Mouse (Mus musculus): ENCODE measurements around the gene Disp3. TPM values are rescaled to one million over a fixed set of nuclear protein-coding genes. Genes with fewer than 3 reads are reported as not detected.

Gene Disp3
- total RNA-seq (2021) = 10 to 100 TPM; 37.5 to 39.4 TPM

DNA sequence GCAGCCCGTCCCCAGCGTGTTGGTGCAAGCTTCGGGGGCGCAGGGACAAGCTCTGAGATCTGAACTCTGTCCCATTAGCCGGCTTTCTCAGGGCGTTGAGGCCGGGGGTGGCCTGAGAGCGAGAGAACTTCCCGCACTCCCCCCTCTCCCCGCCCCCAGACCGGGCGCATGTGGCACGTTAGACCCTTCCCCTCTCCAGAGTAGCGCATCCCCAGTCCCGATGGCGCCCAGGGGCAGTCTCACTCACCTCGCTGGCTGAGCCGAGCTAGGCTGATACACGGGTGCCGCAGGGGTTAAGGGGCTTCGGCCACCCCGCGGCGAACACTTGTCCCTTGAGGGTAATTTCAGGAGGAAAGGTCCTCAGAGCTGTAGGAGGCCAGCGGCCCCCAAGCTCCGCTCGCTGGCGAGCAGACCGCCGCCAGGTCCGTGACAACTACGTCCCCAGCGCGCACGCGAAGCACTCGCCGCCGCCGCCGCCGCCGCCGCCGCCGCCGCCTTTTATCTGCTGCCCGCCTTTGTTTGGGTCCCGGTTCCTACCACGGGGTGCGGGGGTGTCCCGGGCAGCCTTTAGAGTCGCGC lies at the start of gene Disp3:
TSS of gene Disp3 (minus strand) at position 490 of the 579 bp plus-strand sequence.
- DNase-seq = peak in 1 of 2 experiments; percentile 26

DNA sequence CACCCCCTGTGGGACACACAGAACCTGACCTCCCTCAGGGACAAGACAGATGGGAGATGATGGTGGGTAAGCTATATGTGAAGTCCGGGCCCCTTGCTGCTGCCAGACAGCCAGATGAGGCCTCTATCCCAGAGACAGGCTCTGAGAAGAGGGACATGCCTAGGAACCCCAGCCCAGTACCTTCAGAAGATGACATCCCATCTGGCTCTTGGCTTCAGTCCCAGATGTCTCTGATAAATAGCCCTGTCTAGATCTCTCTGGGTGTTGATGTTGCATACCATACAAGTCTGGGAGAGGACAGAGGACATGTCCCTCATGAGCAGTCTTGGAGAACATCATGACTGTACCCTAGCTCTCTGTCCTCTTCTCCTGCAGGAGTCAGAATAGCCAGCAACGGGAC lies 42.5 kb upstream of the Disp3 start:
- DNase-seq = no peak

DNA sequence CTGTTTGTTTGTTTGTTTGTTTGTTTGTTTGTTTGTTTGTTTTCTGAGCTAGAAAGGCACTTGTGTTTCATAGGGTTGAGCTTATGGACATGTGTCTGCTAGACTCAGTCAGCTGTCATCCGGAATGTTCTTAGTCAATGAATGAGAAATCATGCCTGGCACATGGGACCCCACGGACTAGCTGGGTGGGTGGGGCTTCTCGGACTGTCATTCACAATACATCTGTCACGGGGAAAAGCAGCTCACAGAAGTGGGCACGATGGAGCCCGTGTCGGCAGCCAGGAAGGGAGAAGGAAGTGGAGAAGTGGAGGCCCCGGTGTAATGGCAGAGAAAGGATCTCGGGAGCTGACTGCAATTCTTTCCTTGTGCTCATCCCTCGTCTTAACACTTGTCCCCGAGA lies 41.7 kb upstream of the Disp3 start:
- no peak for DNase-seq

DNA sequence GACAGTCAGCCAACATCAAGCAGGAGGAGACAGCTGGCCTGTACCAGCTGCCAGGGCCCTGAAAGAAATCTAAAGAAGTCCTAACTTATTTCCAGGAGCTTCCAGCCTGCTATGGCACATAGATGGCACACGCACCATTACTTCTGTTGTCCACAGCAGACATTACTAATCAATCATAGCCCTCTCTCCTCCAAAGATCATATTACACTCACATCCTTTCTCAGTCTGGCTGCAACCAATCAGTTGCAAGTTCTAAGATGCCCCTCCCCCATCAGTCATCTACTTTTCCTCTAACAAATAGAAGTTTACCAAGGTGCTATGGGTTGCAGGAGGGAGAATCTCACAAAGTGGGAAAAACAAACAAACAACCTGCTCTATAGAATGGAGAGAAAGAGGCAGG lies 40.5 kb upstream of the Disp3 start:
- no peak for DNase-seq

DNA sequence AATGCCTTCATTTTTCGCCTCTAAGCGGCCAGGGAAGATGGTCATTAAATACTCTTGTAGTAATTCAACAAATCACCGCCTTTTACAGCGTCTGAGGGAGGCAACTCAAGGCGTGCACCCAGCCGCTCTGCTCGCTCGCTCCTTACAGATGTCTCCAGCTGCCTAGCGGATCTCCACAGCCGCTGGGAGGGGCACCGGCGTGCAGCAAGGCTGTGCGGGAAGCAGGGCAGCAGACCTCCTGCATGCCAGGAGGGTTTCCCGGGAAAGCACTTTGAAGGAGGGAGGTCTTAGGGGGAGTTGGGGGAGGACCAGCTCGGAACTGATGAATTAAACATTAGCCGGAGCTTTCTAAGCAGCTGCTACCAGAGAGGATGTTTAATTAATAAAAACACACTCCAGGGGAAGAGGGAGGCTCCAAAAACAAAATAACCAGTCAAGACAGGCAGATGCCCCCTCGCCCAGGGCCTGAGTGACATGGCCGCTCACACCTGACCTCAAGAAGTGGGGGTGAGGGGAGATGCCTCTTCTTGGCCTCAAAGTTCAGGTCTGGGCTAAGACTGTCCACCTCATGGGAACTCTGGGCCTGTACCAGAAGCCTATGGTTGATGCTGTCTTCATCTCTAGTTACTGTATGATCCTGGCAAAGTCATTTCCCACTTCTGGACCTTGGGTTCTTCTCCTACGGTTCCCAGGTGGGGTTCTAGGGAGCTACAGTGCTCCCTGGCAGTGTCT lies 39.7 kb upstream of the Disp3 start:
- peak in 1 of 2 experiments; percentile 25 for DNase-seq

DNA sequence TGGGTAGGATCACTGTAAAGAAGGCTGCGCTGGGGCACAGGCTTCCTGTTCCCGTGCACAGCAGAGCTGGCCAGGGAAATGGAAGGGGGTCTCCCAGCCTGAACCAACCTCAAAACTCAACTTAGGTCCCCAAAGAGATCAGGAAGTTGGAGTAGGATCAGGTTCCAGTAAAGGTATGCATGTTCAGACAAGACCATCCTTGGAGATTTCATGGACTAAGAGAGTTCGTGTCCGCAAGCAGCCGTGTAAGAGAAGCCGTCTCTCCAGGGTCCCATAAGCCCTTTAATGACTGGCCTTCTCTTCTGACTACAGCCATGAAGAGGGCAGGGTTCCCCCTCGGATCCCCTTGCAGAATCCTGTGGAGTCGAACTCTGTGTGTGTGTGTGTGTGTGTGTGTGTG lies 39.0 kb upstream of the Disp3 start:
- DNase-seq = no peak

DNA sequence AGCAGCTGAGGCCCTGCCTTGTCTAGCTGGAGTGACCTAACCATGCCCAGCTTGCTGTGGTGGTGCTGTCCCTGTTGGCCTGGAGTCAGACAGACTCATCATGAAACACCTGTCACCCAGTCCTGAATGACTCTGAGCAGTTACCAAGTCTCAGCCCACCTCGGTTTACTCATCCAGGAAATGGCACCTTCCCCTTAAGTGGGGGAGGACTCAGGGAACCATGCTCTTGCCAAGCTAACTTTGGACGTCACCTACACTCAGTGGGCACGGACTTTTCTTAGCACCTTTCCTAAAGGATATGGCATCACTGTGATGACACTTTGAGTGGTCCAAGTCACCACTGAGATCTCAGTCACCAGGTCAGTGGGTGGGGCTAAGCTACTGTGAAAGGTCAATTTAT lies 38.2 kb upstream of the Disp3 start:
- DNase-seq = no peak

DNA sequence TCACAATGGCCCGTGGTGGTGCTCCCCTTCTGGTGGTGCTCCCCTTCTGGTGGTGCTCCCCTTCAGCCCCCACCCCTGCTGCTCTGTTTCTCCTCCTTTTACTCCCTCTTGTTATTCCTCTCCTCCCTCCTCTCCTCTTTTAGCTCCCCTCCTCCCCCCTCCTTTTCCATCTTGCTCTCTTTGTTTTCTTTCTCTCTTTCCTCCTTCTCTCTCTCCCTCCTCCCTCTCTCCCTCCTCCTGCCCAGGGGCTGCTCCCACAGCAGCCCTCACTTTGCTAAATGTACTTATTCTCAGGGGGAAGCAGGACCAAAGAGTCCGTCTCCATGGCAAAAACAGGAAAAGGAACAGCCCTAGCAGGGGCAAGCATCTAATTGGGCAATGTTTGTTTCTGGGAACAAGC lies 37.3 kb upstream of the Disp3 start:
- no peak for DNase-seq

DNA sequence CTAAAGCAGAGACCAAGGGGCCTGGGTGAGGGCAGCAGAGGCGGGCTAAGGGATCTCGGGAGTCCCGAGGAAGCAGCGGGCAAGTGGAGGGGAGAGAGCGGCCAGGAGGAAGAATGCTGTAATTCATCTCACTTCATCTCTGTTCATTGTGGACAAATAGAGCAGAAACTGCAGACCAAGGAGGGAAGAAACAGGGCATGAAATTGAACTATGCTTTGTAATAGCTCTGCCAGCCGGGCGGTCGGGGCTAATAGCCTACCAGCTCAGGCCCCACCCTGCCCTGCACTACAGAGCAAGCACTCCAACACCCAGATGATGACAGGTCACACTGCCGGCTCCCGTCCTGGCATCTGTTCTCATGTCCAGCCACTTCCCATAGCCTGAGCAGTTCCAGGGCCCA lies 34.4 kb upstream of the Disp3 start:
- DNase-seq = peak in 1 of 2 experiments; percentile 54

DNA sequence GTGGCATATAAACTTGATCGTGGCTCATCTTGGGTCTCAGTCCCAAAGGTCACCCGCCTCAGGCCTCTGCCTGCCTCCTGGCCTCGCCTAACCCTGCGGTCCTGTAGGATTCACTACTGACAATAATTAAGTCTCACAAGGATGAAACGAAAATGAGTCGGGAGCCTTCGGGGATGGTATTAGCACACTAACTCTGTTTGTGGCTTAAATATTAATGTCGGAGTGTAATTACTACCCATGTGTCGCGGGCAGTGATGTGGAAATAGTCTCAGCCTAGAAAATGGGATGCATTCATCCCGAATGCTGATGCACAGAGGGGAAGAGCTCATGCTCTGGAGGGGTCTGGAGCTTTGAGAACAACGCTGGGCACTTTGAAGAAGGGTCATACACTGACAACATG lies 31.6 kb upstream of the Disp3 start:
- DNase-seq = no peak

DNA sequence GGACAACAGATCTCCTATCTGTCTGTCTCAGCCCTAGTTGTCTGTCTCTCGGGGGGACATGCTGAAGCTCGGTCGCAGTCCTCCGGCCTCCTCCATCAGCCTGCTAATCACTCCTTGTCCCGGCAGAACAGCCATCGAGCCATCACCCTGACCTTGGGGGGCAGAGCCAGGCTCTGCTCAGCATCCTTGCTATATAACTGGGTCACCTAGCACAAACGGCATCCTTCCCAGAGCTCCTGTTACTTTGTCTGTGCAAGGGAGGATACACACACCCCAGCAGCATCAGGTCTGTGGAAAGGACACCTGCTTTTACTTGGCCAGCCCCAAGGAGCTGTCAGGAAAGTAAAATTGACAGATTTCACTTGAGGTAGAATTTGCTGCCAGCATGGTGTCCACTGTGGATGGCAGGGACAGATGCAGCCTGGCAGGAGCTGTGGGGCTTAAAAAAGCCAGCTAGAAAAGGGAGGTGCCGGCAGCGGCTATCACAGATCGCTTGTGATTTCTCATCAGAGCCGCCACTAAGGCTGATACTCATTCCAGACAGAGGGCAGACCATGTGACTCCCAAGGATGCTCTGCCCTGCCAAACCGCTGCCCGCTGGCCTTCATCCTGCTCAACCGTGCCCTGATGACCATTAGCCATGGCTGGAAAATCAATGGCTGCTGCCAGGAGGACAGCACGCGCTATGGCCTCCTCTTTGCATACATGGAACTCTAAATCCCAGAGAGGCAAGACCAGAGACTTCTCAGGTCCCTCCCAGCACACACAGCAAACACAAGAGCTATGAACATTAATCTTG lies 27.8 kb upstream of the Disp3 start:
- no peak for DNase-seq

DNA sequence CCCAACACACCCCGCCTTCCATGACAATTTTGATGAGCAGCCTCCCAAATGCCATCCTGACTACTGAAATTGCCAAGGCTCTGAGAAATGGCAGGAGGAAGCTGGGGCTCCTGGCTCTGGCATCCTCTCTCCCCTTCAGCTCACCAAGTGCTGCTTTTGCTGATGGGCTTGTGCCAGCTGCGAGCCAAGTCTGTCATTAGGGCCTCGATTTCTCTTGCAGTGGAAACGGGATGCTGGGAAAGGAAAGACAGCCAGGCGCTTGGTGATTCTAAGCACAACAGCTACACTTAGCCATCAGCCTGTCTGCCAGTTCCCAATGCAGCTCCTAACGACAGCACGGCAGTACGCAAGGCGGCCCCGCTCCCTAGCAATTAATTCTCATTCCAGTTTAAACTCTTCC lies 26.6 kb upstream of the Disp3 start:
- DNase-seq = peak; percentile 62 to 70

DNA sequence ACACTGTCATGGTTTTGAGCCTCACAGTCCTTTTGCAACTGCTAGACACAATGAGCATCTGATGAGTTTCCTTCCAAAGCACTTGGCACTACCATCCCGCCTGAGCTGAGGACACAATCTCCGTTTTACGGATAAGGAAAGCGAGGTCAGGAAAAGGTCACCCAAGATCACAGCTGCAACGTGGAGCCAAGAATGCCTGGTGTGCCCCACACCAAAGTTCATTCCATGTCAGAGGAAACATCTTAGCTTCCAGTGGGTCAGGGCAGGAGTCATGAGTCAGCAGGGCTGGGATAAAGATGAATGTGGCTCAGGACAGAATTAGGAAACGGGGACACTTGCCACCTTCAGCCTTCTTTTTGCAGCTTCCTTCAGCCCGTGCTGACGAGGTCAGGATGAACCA lies 25.8 kb upstream of the Disp3 start:
- no peak for DNase-seq

DNA sequence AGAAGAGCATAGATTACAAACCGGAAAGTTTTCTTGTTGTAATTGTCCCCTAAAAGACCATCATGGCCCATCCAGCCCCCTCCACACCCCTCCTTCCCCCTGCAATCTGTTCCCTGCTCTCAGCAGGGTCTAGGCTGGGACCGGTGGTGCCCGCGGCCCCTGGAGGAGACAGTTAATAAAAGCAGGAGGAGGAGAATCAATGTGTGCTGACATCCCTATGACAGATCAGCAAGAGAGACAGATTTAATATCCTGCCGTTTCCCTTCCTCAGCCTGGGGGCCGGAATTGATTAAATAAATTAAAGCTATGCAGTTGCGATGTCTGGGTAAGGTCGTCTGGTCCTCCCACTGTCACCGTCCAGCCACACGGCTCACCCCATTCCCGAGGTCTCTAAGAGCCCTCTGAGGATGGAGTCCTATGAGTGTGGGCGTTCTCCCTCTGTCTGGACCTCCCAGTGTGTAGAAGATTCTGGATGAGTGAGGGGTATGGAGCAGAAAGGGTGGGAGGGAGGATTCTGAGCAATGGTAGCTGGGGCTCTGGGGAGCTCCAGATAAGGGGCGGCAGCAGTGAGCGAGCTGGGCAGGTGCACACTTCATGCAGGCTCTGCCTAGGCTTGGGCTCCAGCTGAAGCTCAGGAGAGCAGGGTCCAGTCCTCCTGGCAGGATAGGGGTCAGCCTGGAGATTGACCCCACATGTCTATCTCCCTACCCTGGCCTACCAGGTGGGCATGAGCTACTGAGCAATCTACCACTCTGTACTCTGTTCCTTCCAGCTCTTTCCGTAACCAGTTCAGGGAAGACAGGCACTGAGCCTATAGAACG lies 24.7 kb upstream of the Disp3 start:
- no peak for DNase-seq

DNA sequence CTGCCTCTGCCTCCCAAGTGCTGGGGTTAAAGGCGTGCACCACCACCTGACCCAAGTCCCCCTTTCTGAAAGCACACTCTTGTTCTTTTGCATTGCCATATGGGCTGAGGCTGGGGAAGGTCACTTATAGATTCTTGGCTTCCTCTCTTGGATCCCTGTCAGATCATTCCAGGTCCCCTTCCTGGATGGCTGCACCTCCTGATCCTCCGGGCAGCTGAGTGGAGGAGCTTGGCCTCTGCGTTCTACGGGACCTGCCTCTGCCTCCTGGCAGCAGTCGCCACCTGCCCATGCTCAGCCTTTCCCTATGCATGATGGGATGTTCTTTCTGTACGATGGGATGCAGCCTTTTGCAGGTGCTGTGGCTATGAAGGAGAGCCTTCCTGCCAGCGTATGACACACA lies 23.1 kb upstream of the Disp3 start:
- no peak for DNase-seq

DNA sequence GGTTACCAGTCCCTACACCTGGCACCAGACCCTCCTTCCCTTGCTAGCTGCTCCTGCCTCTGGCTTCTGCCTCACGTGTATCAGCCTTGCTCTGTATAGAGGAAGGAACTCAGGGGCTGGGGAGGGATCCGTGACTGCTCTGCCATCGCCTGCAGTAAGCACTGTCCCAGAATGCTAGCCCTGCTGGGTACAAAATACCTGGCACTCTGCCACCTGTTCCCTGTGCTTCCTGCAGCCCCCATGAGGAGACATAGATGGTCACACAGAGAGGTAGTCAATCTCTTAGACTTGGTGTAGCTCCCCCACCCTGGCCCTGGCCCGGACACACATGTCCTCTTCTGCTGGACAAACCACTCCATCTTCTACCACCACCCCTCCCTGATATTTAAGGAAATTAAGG lies 22.4 kb upstream of the Disp3 start:
- no peak for DNase-seq

DNA sequence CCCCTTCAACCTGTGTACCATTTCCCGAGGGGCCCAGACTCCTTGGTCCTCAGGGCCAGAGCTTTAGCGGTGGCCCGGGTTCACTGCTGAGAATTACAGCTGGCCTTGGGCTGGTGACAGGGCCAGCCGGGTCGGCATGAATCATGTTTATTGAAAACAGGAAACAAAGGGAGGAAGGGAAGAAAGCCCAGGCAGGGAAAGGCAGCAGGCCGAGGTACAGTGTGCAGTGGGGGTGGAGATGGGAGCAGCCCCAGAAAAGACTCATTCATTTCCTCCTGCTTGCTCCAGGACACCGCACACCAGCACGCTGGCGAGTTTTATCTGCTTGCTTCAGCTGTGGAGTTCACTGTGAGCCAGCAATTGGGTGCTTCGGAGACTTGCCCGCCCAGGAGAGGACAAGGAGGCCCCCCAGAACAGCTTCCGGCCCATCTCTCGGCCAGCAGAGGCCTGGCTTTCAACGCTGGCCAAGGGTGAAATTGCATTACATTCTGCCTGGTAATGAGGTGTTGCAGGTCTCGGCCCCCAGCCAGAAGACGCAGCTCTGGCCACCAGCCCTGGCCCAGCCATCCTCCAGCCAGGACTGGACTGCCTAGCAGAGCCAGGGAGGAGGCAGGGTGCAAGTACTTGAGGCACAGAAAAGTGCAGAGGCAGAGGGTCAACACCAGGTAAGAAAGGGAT lies 18.8 kb upstream of the Disp3 start:
- DNase-seq = peak; percentile 50 to 63

DNA sequence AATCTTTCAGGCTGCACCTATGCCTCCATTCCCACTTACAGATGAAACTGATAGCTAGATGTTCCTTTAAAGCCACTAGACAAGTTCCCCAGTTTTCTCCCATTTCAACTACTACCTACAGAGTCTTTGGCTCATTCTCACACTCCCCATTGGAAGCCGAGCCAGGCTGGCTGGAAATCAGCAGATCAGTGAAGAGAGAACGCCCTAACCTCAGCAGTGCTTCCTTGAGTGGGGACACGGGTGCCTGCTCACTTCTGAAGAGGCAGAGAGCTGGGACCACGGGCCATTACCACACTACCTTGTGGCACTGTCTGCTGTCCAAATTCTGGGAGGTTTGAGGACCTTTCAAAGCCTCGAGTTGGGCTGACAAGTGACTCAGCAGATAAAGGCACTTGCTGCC lies 11.0 kb upstream of the Disp3 start:
- DNase-seq = no peak

DNA sequence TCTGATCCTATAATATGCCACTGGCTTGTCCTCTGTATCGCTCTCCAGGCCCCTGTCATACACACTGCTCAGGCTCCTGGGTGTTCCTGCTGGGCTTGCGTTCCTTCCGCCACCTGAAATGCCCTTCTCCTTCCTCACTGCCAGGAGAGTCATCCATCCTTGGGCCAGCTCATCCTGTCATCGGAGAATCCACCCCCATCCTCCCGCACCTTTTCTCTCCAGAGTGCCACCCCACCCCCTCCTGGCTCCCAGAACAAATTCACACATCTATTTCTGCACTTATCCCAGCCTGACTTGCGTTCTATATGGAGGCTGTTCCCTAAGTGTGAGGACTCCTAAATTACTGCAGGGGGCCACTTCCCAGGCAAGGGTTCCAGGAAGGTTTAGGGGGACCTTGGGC lies 9.9 kb upstream of the Disp3 start:
- DNase-seq = no peak

DNA sequence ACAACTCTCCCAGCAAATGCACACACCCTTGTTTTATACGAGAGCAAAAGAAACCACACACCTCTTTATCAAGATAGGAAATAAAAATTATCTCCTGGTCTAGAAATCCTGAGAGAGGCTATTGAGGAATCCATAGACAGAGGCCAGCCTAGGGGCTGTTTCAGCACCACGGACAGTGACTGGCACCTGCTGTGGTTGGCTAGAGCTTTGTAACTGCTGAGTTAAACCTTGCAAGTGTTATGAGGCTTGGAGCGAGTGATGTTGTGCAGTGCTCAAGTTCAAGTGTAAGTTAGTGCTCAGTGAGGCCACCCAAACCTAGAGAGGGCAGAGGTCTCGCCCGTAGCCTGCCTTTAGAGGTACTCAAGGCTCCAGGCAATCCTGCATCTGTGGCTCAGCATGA lies 5.6 kb upstream of the Disp3 start:
- DNase-seq = no peak

DNA sequence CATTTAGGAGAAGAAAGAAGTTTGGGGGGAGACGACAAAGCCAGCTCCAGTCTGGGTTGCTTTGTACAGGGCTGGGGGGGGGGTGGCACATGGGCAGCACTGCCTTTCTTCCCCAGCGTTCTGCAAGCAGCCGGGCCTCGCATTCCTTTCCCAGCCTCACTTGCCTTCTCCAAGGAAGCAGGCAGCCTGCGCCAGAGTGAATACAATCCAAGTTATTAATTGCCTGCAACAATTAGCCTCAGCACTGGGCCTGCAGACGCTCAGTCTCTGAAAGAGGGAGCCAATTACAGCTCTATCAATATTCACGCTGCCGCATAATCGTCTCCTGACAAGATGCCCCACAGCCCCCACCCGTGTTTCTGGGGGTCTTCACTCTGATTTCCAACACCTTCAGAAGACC lies 4.1 kb upstream of the Disp3 start:
- DNase-seq = peak in 1 of 2 experiments; percentile 32

DNA sequence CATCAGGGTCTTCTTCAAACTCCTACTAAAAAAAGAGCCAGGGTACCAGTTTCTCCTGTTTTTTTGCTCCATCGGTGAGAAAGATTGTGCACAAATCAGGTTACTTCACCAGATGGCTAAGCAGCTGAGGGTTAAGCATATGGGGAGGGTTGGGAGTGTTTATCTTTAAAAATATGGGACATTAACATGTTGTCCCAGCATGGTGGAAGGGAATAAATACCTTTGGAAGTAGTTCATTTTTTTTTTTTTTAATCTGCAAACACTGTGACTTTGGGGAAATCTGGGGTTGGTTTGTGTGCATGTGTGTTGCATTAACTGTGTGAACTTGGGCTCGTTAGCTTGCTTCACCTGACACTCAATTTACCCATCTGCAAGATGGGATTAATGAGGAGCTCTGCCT lies 3.3 kb upstream of the Disp3 start:
- no peak for DNase-seq
